Mouse (Mus musculus) c-Kit-negative CD71-positive TER-119-positive erythroid progenitor cells, embryonic 14.5 days (primary cell): ENCODE measurements around the gene Klhl12.
A peak's percentile ranks its signal among the peaks of the same experiment; 100 is the strongest.
"Not testable (repeated sequence)": the region's sequence is repeated elsewhere in the genome, so short reads cannot be mapped to it uniquely, and the experiment has no call there.

Experiments used
- DNase-seq: peaks from one replicate; pipeline ENCODE4 v3.0.0-alpha.2; 2013; ENCODE audit warnings: low read depth, low spot score

The Klhl12 gene

DNA sequence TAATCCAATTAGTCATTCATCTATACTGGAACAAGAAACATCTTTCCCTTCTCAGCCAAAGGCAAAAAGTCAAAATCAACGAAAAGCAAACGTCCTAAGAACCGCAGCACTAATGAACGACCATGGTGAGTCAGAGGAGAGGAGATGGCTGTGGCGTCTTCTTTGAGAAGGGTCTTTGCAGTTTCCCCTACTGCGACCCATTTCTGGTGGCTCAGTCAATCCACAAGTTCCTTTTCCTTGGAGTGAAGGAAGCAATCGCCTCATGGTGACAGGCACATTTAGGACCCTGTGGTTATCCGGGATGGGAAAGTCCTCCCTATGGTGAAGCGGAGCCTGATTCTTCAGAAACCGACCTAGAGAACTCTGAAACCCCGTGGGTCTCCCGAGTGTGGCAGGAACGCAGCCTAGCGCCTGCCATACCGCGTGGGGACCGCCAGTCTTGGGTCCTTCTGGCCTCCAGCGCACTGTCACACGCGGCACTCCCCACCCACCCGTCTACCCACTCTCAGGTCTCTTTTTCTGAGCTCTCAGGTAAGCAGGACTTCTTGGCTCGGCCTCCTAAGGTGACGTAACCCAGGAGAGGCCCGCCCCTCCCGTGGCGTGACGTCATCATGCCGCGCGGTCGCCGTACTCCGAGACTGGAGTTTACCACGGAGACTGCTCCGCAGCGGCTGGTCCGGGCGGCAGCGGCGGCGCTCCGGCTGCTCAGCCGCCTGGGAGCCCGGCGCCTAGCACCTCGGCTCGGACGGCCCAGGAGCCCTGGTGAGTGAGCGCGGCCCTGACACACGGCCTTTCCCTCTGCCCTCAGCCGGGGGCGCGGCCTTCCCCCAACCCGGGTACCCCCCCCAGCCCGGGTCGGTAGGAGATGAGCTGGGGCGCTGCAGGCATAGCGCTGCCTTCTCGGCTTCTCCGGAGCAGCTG is at the start of gene Klhl12:
Gene Klhl12 (plus strand): TSS at position 628 of the 921 bp plus-strand sequence.
- peak; percentile 89 for DNase-seq

DNA sequence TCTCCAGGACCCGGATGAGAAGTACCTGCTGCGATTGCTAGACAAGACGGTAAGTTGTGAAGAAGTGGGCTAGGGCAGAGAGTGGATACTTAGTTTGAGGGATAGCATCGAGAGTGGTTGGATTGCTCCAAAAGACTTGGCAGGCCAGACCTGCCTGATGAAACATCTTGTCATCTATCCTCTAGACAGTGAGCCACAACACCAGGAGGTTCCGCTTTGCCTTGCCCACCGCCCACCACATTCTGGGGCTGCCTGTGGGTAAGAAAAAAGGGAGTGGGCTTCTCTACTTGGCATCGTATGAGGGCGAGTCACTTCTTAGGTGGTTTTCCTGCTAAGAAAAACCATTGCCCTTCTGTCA is 48.9 kb upstream of the Klhl12 start:
- no peak for DNase-seq

- no peak for DNase-seq
These were observed 47.3 kb upstream of the Klhl12 start for GRCm38 (mm10) chr1:134408080-134408479.

DNA sequence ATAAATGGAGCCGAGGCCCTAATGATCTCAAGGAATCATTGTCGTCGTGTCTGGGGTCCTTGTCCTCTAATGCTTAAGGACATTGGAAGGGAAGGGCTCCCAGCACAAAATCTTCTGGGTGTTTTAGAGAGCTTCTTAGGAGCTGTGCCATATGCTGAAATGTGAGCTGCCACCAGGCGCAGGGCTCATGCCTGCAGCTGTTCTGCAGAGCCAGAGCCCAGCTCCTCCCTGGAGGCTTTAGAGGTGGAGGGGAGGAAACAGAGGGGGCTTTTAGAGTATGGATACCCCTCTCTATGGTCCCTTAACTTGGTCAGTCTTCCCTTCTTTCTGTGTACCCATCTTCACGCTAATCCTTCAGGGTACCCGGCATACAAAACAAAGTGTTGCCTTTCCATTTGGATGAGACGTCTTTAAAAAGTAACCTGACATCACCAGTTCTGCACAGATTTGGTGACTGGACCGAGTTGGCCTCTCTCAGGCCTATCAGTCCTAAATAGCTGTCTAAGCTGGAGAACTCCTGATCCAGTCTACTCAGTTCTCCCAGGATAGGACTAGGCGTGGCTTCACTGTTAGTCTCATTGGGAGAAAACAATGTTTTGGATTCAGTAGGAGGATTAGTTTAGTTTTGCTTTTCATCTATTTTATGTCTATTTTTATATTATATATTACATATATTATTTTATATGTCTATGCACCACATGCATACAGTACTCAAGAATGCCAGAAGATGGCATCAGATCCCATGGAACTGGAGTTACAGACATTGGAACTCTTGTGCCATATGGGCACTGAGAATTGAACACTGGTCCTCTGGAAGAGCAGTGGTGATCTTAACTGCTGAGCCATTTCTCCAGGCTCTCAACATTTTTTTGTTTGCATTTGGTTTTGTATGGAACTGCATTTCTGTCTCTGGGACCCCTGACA is 43.4 kb upstream of the Klhl12 start:
- DNase-seq, result no peak

- no peak for DNase-seq
These were observed 41.3 kb upstream of the Klhl12 start for GRCm38 (mm10) chr1:134414038-134414437.

DNA sequence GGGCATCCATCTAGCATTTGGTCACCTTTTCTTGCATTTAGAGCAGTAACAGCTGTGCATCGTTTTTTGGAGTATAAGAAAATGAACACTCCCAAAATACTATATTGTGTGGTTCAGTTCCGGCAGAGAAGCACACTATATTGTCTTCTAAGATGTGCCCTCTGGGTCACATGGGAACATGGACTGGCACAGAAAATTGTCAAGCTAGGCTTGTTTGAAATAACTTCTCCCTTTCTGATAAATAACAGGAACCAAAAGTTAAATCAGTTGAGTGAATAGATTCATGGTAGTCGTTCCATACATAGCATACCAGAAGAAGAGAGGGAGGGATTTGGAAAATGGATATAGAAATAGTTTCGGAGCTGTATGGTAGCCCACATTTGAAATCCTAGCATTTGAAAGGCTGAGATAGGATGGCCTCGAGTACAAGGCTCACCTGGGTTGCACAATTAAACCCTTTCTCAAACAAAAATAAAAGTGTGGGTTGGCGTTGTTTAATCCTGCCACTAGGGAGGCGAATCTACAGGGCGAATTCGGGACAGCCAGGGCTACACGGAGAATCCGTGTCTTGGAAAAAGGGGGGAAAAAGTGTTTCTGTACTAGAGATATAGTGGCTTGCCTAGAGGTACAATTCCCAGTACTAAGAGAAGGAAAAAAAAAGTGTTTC is 40.7 kb upstream of the Klhl12 start:
- no peak for DNase-seq

GRCm38 (mm10) chr1:134415168-134415831 is 40.0 kb upstream of the Klhl12 start, which contains the start of gene Adipor1:
Adipor1 (plus strand) TSS chr1:134415378.
- peak; percentile 92 for DNase-seq

- no peak for DNase-seq
These were observed 36.8 kb upstream of the Klhl12 start for GRCm38 (mm10) chr1:134418414-134418975.

- DNase-seq, result no peak
These were observed 36.2 kb upstream of the Klhl12 start for GRCm38 (mm10) chr1:134419176-134419575.

DNA sequence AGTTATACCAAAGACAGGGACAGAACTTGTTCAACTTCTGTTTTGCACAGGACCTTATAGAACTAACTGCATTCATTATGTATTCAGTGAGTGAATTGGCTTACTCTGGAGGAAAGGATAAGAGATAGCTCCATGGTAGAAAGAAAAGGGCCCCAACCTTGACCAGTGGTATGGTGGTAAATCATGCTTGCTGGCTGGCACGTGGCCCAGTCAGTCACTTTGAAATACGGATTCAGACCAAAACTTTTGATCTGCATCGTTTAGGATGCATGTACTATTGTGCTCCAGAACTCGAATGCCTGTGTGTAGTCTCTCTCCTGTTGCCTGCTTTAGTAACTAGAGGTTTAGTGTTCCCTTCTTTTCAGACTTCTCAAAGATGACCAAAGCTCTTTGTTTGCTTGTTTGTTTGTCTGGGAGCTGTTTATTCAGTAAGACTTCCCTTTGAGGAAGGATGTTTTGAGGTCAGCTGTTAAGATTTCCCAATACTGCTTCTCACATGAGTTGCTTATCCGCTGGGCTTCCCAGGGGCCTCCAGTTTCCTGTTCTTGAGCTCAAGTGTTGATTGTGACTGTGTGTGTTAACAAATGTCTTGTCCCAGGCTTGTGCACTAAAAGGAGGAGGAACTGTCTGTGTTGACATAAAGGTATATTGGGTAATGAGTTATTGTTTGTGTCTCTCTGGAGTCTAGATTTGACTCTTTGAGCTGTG is 35.4 kb upstream of the Klhl12 start:
- DNase-seq, result no peak

DNA sequence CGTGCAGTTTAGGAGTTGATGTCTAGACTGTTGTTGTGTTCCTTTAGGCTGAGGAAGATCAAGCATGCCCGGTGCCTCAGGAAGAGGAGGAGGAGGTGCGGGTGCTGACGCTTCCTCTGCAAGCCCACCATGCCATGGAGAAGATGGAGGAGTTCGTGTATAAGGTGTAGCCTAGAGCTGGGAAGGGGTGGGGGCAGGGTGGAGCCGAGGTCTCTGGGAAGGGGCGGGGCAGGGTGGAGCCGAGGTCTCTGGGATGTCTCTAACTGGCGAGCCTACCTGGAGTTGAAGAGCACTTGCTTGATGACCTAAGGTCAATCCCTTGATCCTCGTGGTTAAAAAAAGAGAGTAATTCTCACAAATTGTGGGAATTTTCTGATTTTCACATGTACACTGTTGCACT is 31.4 kb upstream of the Klhl12 start:
- DNase-seq, result no peak

- DNase-seq, result peak; percentile 89
These were observed 29.0 kb upstream of the Klhl12 start for GRCm38 (mm10) chr1:134426289-134426688.

- DNase-seq, result no peak
These were observed 22.3 kb upstream of the Klhl12 start for GRCm38 (mm10) chr1:134433002-134433401.

GRCm38 (mm10) chr1:134433473-134433872 is 21.9 kb upstream of the Klhl12 start:
- DNase-seq, result no peak

- DNase-seq, result peak; percentile 69
These were observed 19.9 kb upstream of the Klhl12 start for GRCm38 (mm10) chr1:134435414-134435813.

DNA sequence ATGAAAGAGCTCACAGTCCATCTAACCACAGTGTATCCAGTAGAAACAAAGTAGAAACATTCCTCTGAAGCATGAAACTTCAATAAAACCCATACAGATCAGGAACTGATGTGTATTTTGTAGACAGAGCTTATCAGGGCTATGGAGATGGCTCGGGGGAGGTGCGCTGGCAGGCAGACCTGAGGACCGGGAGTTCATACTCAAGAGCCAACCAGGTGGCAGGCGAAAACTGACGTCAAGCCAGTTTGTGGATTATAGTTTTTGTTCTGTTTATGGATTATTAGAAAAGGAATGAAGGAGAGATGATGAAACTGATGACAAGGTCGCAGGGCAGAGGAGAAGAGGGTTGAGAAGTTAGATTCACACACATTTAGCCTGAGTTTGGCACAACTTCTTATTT is 14.9 kb upstream of the Klhl12 start:
- DNase-seq, result no peak

- not testable (repeated sequence) for DNase-seq
These were observed 13.6 kb upstream of the Klhl12 start for GRCm38 (mm10) chr1:134441737-134442136.

DNA sequence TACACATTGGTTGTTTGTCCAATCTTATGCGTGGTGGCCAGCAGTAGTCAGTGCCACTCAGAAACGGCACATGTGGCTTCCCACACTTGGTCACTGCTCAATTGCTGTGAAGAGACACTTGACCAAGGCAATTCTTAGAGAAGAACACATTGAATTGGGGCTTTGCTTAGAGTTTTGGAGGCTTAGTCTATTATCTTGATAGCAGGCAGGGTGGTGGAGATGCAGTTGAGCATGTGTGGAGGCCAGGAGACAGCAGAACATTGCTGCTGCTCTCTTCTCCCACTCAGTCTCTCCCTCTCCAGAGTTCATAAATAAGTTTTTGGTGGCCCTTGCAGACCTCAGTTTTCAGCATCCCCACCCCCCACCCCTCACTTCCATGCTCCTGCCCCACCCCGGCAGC is 12.9 kb upstream of the Klhl12 start:
- no peak for DNase-seq

- not testable (repeated sequence) for DNase-seq
These were observed 12.0 kb upstream of the Klhl12 start for GRCm38 (mm10) chr1:134443288-134443687.

GRCm38 (mm10) chr1:134445418-134445817 is 9.9 kb upstream of the Klhl12 start:
- DNase-seq, result no peak
